Mouse (Mus musculus): ENCODE data around the gene Ano10.
"Not testable (repeated sequence)": the region's sequence is repeated elsewhere in the genome, so short reads cannot be mapped to it uniquely, and the experiment has no call there.

Gene Ano10

GRCm38 (mm10) chr9:122199253-122199652, 95.0 kb downstream of the Ano10 start:
- DNase-seq (ENCODE audit: extremely low read depth, low read depth) = no peak

GRCm38 (mm10) chr9:122198621-122199020, 95.6 kb downstream of the Ano10 start:
- no peak for DNase-seq (ENCODE audit: extremely low read depth, low read depth)

- DNase-seq (ENCODE audit: extremely low read depth, low read depth) = no peak
Measured at GRCm38 (mm10) chr9:122197021-122197420, 97.2 kb downstream of the Ano10 start.

- no peak for DNase-seq (ENCODE audit: extremely low read depth, low read depth)
Measured at GRCm38 (mm10) chr9:122195042-122195682, 99.1 kb downstream of the Ano10 start.

GRCm38 (mm10) chr9:122193823-122194222, 100.4 kb downstream of the Ano10 start:
- no peak for DNase-seq (ENCODE audit: extremely low read depth, low read depth)

- no peak for DNase-seq (ENCODE audit: extremely low read depth, low read depth)
Measured at GRCm38 (mm10) chr9:122193361-122193760, 100.9 kb downstream of the Ano10 start.

- no peak for DNase-seq (ENCODE audit: extremely low read depth, low read depth)
Measured at GRCm38 (mm10) chr9:122188724-122189123, 105.5 kb downstream of the Ano10 start.

- DNase-seq (ENCODE audit: extremely low read depth, low read depth) = no peak
Measured at GRCm38 (mm10) chr9:122187451-122187921, 106.7 kb downstream of the Ano10 start.

GRCm38 (mm10) chr9:122186643-122187226, 107.5 kb downstream of the Ano10 start:
- no peak for DNase-seq (ENCODE audit: extremely low read depth, low read depth)

- DNase-seq (ENCODE audit: extremely low read depth, low read depth) = no peak
Measured at GRCm38 (mm10) chr9:122185953-122186352, 108.3 kb downstream of the Ano10 start.

GRCm38 (mm10) chr9:122185061-122185460, 109.2 kb downstream of the Ano10 start:
- no peak for DNase-seq (ENCODE audit: extremely low read depth, low read depth)

- no peak for DNase-seq (ENCODE audit: extremely low read depth, low read depth)
Measured at GRCm38 (mm10) chr9:122184329-122184728, 109.9 kb downstream of the Ano10 start.

- DNase-seq (ENCODE audit: extremely low read depth, low read depth) = no peak
Measured at GRCm38 (mm10) chr9:122183074-122183473, 111.1 kb downstream of the Ano10 start.

- no peak for DNase-seq (ENCODE audit: extremely low read depth, low read depth)
Measured at GRCm38 (mm10) chr9:122180105-122180504, 114.1 kb downstream of the Ano10 start.

GRCm38 (mm10) chr9:122178427-122178826, 115.8 kb downstream of the Ano10 start:
- no peak for DNase-seq (ENCODE audit: extremely low read depth, low read depth)

- DNase-seq (ENCODE audit: extremely low read depth, low read depth) = no peak
Measured at GRCm38 (mm10) chr9:122177256-122178220, 116.7 kb downstream of the Ano10 start.

GRCm38 (mm10) chr9:122174723-122175122, 119.5 kb downstream of the Ano10 start:
- DNase-seq (ENCODE audit: extremely low read depth, low read depth) = no peak

- DNase-seq (ENCODE audit: extremely low read depth, low read depth) = no peak
Measured at GRCm38 (mm10) chr9:122173405-122174233, 120.6 kb downstream of the Ano10 start.

- DNase-seq (ENCODE audit: extremely low read depth, low read depth) = no peak
Measured at GRCm38 (mm10) chr9:122172612-122173186, 121.5 kb downstream of the Ano10 start.

GRCm38 (mm10) chr9:122169901-122170300, 124.3 kb downstream of the Ano10 start:
- no peak for DNase-seq (ENCODE audit: extremely low read depth, low read depth)

GRCm38 (mm10) chr9:122167719-122168118, 126.5 kb downstream of the Ano10 start:
- DNase-seq (ENCODE audit: extremely low read depth, low read depth) = not testable (repeated sequence)
